Mouse (Mus musculus): ENCODE results near the gene Prl7d1.
"Not testable (repeated sequence)": the region's sequence is repeated elsewhere in the genome, so short reads cannot be mapped to it uniquely, and the experiment has no call there.

The Prl7d1 gene

GRCm38 (mm10) chr13:27716636-27717035 lies at the start of gene Prl7d1:
TSS of gene Prl7d1 (minus strand) at chr13:27716736.
- DNase-seq: no peak

- DNase-seq: no peak
Observed at GRCm38 (mm10) chr13:27734512-27735186, 18.1 kb upstream of the Prl7d1 start.

GRCm38 (mm10) chr13:27730286-27730959 lies 13.9 kb upstream of the Prl7d1 start:
- not testable (repeated sequence) for DNase-seq

- DNase-seq: not testable (repeated sequence)
Observed at GRCm38 (mm10) chr13:27725057-27725456, 8.5 kb upstream of the Prl7d1 start.

- DNase-seq: no peak
Observed at GRCm38 (mm10) chr13:27706521-27706920, 10.0 kb downstream of the Prl7d1 start.

GRCm38 (mm10) chr13:27667936-27668335 lies 48.6 kb downstream of the Prl7d1 start, which contains the start of gene Prl7a2:
TSS of gene Prl7a2 (minus strand) at chr13:27668036.
- DNase-seq: no peak

GRCm38 (mm10) chr13:27660747-27661146 lies 55.8 kb downstream of the Prl7d1 start:
- no peak for DNase-seq

Data from cerebellum, postnatal 36 days (tissue).